Mouse (Mus musculus): ENCODE measurements around the gene Psat1. TPM values are rescaled to one million over a fixed set of nuclear protein-coding genes. Genes with fewer than 3 reads are reported as not detected.

The Psat1 gene
- total and polyA plus RNA-seq, 2 experiments from 2014 or later: 20.4 to 30.6 TPM

GRCm38 (mm10) chr19:15865431-15865830 lies 81.7 kb downstream of the Psat1 start:
- no peak for DNase-seq (ENCODE audit: low spot score)
- H3K27me3 ChIP-seq (ENCODE audit: control insufficient read depth, insufficient read depth, low read length): no peaks in the 10 kb centered on the region

GRCm38 (mm10) chr19:15864129-15864528 lies 83.0 kb downstream of the Psat1 start:
- Histone ChIP-seq H3K4me2 (ENCODE audit: low read depth, low read length) (no peak overlapping the region), H3K4me1 (ENCODE audit: control insufficient read depth, insufficient read depth) (no peaks in the 10 kb centered on the region), H3K9me3 (replicated peaks; ENCODE audit: control insufficient read depth, low read length) (no peaks in the 10 kb centered on the region), H3K27me3 (ENCODE audit: control insufficient read depth, insufficient read depth, low read length) (no peaks in the 10 kb centered on the region), H3K36me3 (replicated peaks; ENCODE audit: control insufficient read depth, insufficient read depth, low read length) (no peaks in the 10 kb centered on the region), H3K4me3 (ENCODE audit: low read depth, low read length) (no peak overlapping the region), H3K27ac (ENCODE audit: low read depth) (no peak overlapping the region), H3K9ac (replicated peaks; ENCODE audit: low read depth, low read length) (no peak overlapping the region)
- DNase-seq (ENCODE audit: low spot score): no peak
- ATAC-seq (ENCODE audit: insufficient read depth, low read depth): no peak
- TF ChIP-seq CTCF (IDR thresholded peaks at IDR 0.05; ENCODE audit: low read depth): no peak
- 87% methylated on average over 2 of the region's 2 CpGs for WGBS

More at GRCm38 (mm10) chr19:15865431-15865830, 81.7 kb downstream of the Psat1 start:
- no peak overlapping the region for H3K4me2 ChIP-seq (ENCODE audit: low read depth, low read length)
- no peak overlapping the region for H3K4me3 ChIP-seq (ENCODE audit: low read depth, low read length)
- H3K36me3 ChIP-seq (replicated peaks; ENCODE audit: control insufficient read depth, insufficient read depth, low read length): no peaks in the 10 kb centered on the region
- no peak for TF ChIP-seq CTCF (IDR thresholded peaks at IDR 0.05; ENCODE audit: low read depth)
- TF ChIP-seq EP300 (IDR thresholded peaks at IDR 0.05; ENCODE audit: low read depth): no peak
- H3K4me1 ChIP-seq (ENCODE audit: control insufficient read depth, insufficient read depth): no peaks in the 10 kb centered on the region
- no peak overlapping the region for H3K9ac ChIP-seq (replicated peaks; ENCODE audit: low read depth, low read length)
- H3K27ac ChIP-seq (ENCODE audit: low read depth): no peak overlapping the region
- H3K9me3 ChIP-seq (replicated peaks; ENCODE audit: control insufficient read depth, low read length): no peaks in the 10 kb centered on the region
- ATAC-seq (ENCODE audit: insufficient read depth, low read depth): no peak

- Histone ChIP-seq H3K4me3 (ENCODE audit: low read depth, low read length) (no peak overlapping the region), H3K27ac (ENCODE audit: low read depth) (no peak overlapping the region), H3K9ac (replicated peaks; ENCODE audit: low read depth, low read length) (no peak overlapping the region), H3K27me3 (ENCODE audit: control insufficient read depth, insufficient read depth, low read length) (no peaks in the 10 kb centered on the region), H3K36me3 (replicated peaks; ENCODE audit: control insufficient read depth, insufficient read depth, low read length) (no peaks in the 10 kb centered on the region), H3K4me2 (ENCODE audit: low read depth, low read length) (no peak overlapping the region), H3K9me3 (replicated peaks; ENCODE audit: control insufficient read depth, low read length) (no peaks in the 10 kb centered on the region), H3K4me1 (ENCODE audit: control insufficient read depth, insufficient read depth) (no peaks in the 10 kb centered on the region)
- 80% methylated on average over 5 of the region's 5 CpGs for WGBS
- DNase-seq (ENCODE audit: low spot score) (no peak), ATAC-seq (ENCODE audit: insufficient read depth, low read depth) (no peak)
- TF ChIP-seq EP300 (IDR thresholded peaks at IDR 0.05; ENCODE audit: low read depth): no peak
- no peak for TF ChIP-seq CTCF (IDR thresholded peaks at IDR 0.05; ENCODE audit: low read depth)
Observed at GRCm38 (mm10) chr19:15855379-15855778, 91.8 kb downstream of the Psat1 start.

Other genes with a start within 250 kb of the Psat1 start
- gene Cep78, start 37.7 kb upstream of the Psat1 start, total RNA-seq (2014; rRNA removed; ENCODE audit: low replicate concordance): 4.6 TPM in 2 replicates
- 6.9 and 7.2 TPM in 2 replicates for gene Cep78, start 37.7 kb upstream of the Psat1 start, polyA plus RNA-seq (2015; fragmentation: Nextera tagmentation; extraction: Ambion mirVana)
- gene Gnaq, start 185.5 kb upstream of the Psat1 start, total RNA-seq (2014; rRNA removed; ENCODE audit: low replicate concordance): 24.6 and 27.0 TPM in 2 replicates
- 11.9 and 12.7 TPM in 2 replicates for gene Gnaq, start 185.5 kb upstream of the Psat1 start, polyA plus RNA-seq (2015; fragmentation: Nextera tagmentation; extraction: Ambion mirVana)